Mouse (Mus musculus) layer of hippocampus, adult 8-10 months (tissue): ENCODE measurements around the gene Tmem131l. TPM values are rescaled to one million over a fixed set of nuclear protein-coding genes. Genes with fewer than 3 reads are reported as not detected.

Source experiments
- DNase-seq, 2 experiments: peaks; one replicate each; pipeline ENCODE4 v3.0.0; 2022; ENCODE audit warnings: low spot score in 2 of 2
- total RNA-seq, 4 experiments: library from RNA; stranded (reverse); gene quantifications; 2 replicates each; pipeline ENCODE4 v1.2.4; 2022

Gene Tmem131l
- total RNA-seq, 4 experiments from 2014 or later, result 22.9 to 42.8 (median 31.5) TPM

- no peak for DNase-seq
These were observed 8.8 kb upstream of the Tmem131l start for GRCm38 (mm10) chr3:84048729-84049175.

GRCm38 (mm10) chr3:84046206-84046605 is 6.2 kb upstream of the Tmem131l start:
- DNase-seq, result no peak

GRCm38 (mm10) chr3:84041739-84042138 is 1.8 kb upstream of the Tmem131l start:
- DNase-seq, result no peak

DNA sequence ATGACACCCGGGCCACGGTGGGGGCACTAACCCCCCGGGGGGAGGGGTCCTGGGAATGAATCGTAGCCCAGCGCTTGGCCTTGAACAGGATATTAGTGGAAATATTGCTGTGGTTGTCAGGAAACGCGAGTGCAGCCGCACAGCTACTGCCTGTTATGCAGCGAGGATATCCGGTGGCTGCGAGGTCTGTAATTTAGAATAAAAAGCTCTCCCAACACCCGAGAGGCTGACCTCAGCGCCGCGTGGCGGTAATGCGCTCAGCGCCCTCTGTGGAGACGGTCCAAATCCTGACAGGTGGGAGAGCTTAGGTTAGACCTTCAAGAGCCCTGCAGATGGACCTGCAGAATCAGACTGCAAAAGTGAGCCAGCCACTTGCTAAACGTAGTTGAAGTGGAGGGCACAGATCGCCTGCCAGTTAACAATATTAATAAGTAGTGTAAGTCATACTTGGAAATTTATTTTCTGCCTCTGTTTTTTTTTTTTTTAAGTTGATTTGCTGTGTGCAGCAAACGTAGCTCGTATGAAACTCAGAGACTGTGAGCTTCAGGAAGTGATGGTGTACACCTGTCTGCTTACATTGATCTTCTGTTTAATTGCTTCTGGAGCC is 604 bp upstream of the Tmem131l start:
- DNase-seq, result peak in 1 of 2 experiments; percentile 49

DNA sequence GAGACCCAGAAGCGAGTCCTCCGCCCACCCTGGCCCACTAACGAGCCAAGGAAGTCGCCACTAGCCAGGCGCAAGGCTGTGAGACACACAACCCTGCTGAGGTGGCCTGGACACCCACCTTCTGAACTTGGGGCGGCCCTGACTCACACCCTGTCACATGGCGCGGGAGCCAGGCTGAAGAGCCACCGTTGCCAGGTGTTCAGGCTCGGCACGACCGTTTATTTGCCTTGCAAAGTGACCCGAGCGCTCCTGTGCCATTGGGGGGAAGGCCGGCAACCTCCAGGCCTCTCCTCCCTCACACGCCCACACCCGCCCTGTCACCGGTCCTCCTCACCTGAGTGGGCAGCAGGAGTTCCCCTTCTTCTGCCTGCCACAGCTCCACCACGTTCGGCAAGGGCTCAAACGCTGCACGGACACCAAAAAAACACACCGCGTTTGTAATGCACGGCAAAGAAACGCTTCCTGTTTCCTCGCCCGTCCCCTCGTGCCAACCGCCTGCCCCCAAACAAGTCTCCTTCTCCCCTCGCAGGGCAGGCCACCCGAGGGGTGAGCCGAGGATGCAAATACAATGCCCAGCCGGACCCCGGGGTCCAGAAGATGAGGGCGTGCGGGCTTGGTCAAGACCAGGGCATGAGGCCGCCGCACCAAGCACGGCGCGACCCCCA is 862 bp downstream of the Tmem131l start:
- DNase-seq, result peak in 1 of 2 experiments; percentile 15

- DNase-seq, result no peak
These were observed 1.8 kb downstream of the Tmem131l start for GRCm38 (mm10) chr3:84038126-84038525.

GRCm38 (mm10) chr3:84037536-84037935 is 2.4 kb downstream of the Tmem131l start:
- DNase-seq, result no peak

GRCm38 (mm10) chr3:84036866-84037265 is 3.1 kb downstream of the Tmem131l start:
- DNase-seq, result no peak

GRCm38 (mm10) chr3:84035728-84036364 is 4.1 kb downstream of the Tmem131l start:
- DNase-seq, result no peak

DNA sequence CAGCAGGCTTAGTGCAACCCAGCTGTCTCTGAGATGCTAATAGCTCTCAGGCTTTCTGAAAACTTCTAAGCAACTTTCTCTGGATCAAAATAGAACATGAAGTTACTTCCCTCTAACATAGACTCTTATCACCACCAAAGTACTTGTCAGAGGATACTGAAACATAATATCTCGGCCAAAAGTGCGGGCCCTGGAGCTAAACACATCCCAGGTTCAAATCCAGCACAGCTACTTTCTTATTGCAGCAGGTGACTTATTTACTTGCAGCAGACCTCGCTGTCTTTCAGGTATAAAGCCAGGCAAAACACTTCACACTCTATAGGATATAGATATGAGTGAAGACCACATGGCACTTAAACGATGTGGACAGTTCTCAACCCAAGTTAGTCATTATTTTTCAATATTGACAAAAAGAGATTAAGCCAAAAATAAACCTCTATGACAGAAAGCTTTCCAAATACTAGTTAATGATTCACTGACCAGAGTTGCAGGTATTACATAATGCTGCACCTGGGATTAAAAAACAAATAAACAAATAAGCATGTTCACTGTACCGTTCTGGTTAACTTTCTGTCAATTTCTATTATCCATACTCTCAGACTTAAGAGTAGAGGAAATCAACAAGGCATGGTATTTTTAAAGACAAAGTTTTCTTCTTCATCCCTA is 5.7 kb downstream of the Tmem131l start:
- DNase-seq, result no peak

DNA sequence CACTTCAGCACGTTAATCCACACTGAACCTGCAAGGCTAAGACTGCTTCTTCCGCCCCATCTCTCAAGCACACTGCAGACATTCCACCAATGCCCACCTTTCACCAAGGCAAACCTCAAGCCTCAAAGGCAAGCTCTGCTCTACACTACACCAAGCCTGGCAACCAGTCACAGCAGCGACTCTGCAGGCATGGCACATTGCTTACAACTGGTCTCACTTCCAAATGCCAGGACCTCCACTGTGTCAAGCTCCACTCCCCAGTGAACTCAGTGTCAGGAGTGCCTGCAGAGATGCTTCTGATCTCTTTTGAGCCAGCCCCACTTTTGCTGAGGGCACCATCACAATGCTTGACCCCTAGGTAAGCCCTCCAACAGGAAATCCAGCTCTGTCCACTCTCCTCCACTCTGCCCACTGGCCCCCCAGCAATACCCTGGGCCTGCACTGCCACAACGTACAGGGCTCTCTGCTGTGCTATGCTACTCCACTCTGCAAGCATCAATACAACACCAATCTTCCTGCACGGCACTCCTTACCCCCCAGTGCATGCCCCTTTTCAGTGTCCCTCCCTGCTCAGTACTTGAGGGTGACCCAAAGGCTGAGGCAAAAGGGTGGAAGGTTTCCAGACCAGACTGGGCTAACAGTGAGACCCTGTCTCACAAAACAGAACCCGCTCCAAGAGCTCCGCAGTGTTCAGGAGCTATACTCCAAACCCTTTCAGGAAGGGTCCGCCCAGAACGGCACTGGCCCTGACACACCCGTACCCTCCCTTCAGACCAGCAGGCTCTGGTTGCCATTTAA is 6.8 kb downstream of the Tmem131l start:
- DNase-seq, result no peak

- no peak for DNase-seq
These were observed 7.6 kb downstream of the Tmem131l start for GRCm38 (mm10) chr3:84032419-84032818.

DNA sequence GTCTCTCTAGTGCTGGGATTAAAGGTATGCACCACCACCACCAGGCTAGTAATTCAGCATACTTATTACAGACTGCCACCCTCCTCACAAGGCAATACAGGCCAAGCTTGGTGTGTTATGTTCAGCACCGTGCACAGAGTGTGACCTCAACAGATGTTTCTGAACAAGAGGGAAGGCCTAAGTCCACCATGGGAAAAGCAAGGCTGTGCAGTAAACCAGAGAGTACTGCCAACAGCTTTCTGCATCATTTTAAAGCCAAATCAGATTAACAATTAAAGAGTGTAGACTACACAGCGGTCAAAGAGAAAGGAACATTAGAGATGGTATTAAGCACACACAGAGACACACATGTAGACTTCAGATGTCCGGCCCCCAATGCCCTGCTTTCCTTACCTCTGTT is 8.8 kb downstream of the Tmem131l start:
- no peak for DNase-seq

GRCm38 (mm10) chr3:84028968-84029367 is 11.0 kb downstream of the Tmem131l start:
- no peak for DNase-seq

DNA sequence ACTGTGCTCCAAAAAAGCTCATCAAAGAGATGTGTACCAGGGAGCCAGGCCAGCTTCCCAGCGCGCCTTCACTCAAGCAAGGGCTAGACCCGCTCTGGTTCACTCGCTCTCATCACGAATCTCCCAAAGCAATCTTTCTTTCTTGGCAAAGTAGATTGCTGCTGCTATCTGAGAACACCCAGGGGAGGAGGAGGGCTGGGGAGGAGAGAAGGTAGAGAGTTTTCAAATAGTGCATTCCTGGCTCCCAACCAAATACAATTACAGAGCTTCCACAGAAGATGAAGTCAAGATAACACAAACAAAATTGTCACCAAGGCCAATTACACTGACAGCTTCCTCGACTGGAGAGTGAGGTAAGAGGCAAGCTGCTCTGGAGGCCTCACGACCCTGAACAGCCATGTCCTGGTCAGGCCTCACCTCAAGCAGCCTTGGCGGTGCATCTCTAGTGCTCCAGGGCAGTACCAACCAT is 12.2 kb downstream of the Tmem131l start:
- no peak for DNase-seq

- no peak for DNase-seq
These were observed 15.4 kb downstream of the Tmem131l start for GRCm38 (mm10) chr3:84024512-84025072.

- no peak for DNase-seq
These were observed 17.3 kb downstream of the Tmem131l start for GRCm38 (mm10) chr3:84022723-84023122.

GRCm38 (mm10) chr3:84022201-84022584 is 17.8 kb downstream of the Tmem131l start:
- DNase-seq, result no peak

DNA sequence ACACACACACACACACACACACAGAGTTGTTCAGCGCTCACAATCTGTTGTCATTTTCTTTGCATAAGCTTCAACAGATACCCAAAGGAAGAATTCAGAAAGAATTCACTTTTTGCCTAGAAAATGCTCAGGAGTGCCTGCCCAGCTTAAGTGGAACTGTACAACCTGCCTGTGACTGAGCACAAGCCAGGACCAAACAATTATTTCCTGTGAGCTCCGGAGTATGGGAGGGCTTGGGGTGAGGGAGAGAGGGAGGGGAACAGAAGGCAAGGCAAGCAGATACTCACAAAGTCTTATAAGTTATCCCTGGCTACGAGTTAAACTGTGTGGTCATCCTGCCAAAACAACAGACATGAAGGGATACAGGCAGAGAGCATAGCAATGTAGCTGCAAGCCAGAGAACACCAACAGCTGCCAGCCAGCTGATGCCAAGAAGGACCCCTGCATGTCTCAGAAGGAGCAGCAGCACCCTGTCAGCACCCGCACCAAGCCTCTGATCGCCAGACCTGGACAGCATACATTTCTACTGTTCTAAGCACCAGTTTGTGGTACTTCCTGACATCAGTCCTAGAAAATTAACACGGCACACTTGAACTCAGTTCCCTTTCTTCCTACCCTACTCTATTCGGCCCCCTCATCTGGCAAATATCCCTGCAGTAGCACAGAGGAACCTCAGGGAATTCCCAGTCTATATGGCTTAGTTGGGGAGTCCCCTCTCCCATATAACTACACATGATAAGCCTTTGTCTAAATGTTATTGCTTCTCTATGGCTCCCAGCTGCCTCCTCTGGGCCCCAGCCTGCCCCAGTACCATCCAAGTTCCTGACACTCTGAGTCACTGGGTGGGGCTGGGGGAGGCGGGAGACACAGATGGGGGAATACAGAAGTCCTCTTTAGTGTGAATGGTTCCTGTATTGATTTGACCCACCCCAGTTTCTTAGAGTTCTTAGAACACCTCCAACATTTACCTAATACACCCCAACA is 18.5 kb downstream of the Tmem131l start:
- DNase-seq, result no peak

GRCm38 (mm10) chr3:84020528-84020927 is 19.4 kb downstream of the Tmem131l start:
- no peak for DNase-seq
